Mouse (Mus musculus) yolk sac, embryonic 10.5 days (tissue): ENCODE measurements around the gene Gm10354.
A peak's percentile ranks its signal among the peaks of the same experiment; 100 is the strongest.
"Not testable (repeated sequence)": the region's sequence is repeated elsewhere in the genome, so short reads cannot be mapped to it uniquely, and the experiment has no call there.

Source experiments
- DNase-seq: peaks from one replicate; pipeline ENCODE4 v3.0.0-alpha.2; 2017; ENCODE audit warnings: low spot score

Gene Gm10354

GRCm38 (mm10) chr5:14978835-14979234 lies at the start of gene Gm10354:
Gene Gm10354, minus strand, starts transcription at chr5:14978935.
- not testable (repeated sequence) for DNase-seq

- DNase-seq: not testable (repeated sequence)
These were observed 45.6 kb upstream of the Gm10354 start for GRCm38 (mm10) chr5:15024316-15024715.

GRCm38 (mm10) chr5:15020067-15020466 lies 41.3 kb upstream of the Gm10354 start:
- not testable (repeated sequence) for DNase-seq

- not testable (repeated sequence) for DNase-seq
These were observed 32.2 kb upstream of the Gm10354 start for GRCm38 (mm10) chr5:15010639-15011582.

GRCm38 (mm10) chr5:15006907-15007306 lies 28.2 kb upstream of the Gm10354 start:
- peak; percentile 9 for DNase-seq

GRCm38 (mm10) chr5:15006288-15006687 lies 27.6 kb upstream of the Gm10354 start:
- DNase-seq: not testable (repeated sequence)

GRCm38 (mm10) chr5:15005584-15005983 lies 26.8 kb upstream of the Gm10354 start:
- not testable (repeated sequence) for DNase-seq

- DNase-seq: not testable (repeated sequence)
These were observed 26.1 kb upstream of the Gm10354 start for GRCm38 (mm10) chr5:15004569-15005562.

GRCm38 (mm10) chr5:14998077-14998476 lies 19.3 kb upstream of the Gm10354 start:
- not testable (repeated sequence) for DNase-seq

- not testable (repeated sequence) for DNase-seq
These were observed 18.8 kb upstream of the Gm10354 start for GRCm38 (mm10) chr5:14997556-14997955.

- not testable (repeated sequence) for DNase-seq
These were observed 18.0 kb upstream of the Gm10354 start for GRCm38 (mm10) chr5:14996670-14997249.

- not testable (repeated sequence) for DNase-seq
These were observed 15.4 kb upstream of the Gm10354 start for GRCm38 (mm10) chr5:14994124-14994523.

GRCm38 (mm10) chr5:14990375-14991158 lies 11.8 kb upstream of the Gm10354 start:
- DNase-seq: not testable (repeated sequence)

- not testable (repeated sequence) for DNase-seq
These were observed 8.1 kb upstream of the Gm10354 start for GRCm38 (mm10) chr5:14986649-14987387.

GRCm38 (mm10) chr5:14977368-14977767 lies 1.4 kb downstream of the Gm10354 start:
- not testable (repeated sequence) for DNase-seq

- not testable (repeated sequence) for DNase-seq
These were observed 3.4 kb downstream of the Gm10354 start for GRCm38 (mm10) chr5:14975294-14975693.

- DNase-seq: not testable (repeated sequence)
These were observed 5.9 kb downstream of the Gm10354 start for GRCm38 (mm10) chr5:14972841-14973240.

- DNase-seq: peak; percentile 5
These were observed 14.9 kb downstream of the Gm10354 start for GRCm38 (mm10) chr5:14963821-14964220.

GRCm38 (mm10) chr5:14961502-14961901 lies 17.2 kb downstream of the Gm10354 start:
- not testable (repeated sequence) for DNase-seq
